Mouse (Mus musculus) lung, postnatal 0 days (tissue): Measurements from ENCODE around the gene Trmt61a.
A peak's percentile ranks its signal among the peaks of the same experiment; 100 is the strongest.

Experiments used
- CTCF ChIP-seq: IDR thresholded peaks from 2 replicates; pipeline ENCODE4 v1.5.1; 2016; ENCODE audit warnings: antibody characterized with exemption, mild to moderate bottlenecking
- EP300 ChIP-seq: IDR thresholded peaks from 2 replicates; pipeline ENCODE4 v1.6.1; 2016; ENCODE audit warnings: antibody characterized with exemption, mild to moderate bottlenecking, control low read depth

GRCm38 (mm10) chr12:111664144-111664634 is 13.7 kb upstream of the Trmt61a start:
- TF ChIP-seq CTCF (peak; percentile 45), EP300 (peak; percentile 85)
